Mouse (Mus musculus): Measurements from ENCODE around the gene Prkar1b. TPM values are rescaled to one million over a fixed set of nuclear protein-coding genes. Genes with fewer than 3 reads are reported as not detected.

Prkar1b gene
- polyA plus RNA-seq, 1 experiment = 1.3 TPM

DNA sequence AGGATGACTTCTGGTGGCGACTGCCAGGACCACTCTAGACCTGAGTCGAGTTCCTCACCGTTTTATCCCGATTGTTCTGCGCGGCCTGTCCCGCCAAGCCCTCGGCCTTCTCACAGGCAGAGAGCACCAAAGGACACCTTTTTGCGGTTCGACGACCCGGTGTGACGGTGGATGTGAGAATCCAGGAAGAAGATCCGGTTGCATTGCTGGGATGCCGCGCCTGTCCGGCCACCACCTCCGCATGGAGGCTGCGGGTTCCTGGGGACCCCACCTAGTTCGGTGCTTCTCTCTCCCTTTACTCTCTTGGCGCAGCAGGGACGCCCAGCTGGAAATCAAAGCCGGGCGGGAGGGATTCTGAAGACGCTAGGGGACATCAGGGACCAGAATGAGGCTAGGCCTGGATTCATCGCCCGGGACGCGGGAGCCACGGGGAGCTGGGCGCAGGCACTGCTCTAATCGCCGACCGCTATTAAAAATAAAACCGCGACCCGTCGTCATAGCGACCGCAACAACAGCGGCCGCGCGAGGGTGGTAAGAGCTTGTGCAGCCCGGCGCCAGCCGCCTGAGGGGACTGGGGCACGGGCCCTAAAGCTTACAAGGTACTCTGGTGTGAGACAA is 152.5 kb downstream of the Prkar1b start, which contains the start of gene Pdgfa:
Pdgfa (minus strand) TSS at position 200 of the 618 bp plus-strand sequence.
- H3K4me2 ChIP-seq (ENCODE audit: low read depth) = peak within 1 kb of the TSS; percentile 60
- peaks cover 16% of the 10 kb centered on the region for H3K79me2 ChIP-seq (ENCODE audit: control insufficient read depth, insufficient read depth)
- no peaks in the 10 kb centered on the region for H3K36me3 ChIP-seq (ENCODE audit: control insufficient read depth, insufficient read depth)
- TF ChIP-seq POLR2AphosphoS2 (IDR thresholded peaks at IDR 0.05; ENCODE audit: insufficient read length, low read depth) (peak; percentile 9), CEBPB (IDR thresholded peaks at IDR 0.05; ENCODE audit: insufficient read depth, poor library complexity, severe bottlenecking) (no peak), TCF12 (IDR thresholded peaks at IDR 0.05; ENCODE audit: insufficient read depth, poor library complexity, severe bottlenecking) (no peak), MYOD1 (IDR thresholded peaks at IDR 0.05; ENCODE audit: control insufficient read depth in 1 of 3, insufficient read length in 2 of 3, low read depth in 2 of 3) (no peak), MYOG (IDR thresholded peaks at IDR 0.05; ENCODE audit: control insufficient read depth in 1 of 3, insufficient read depth in 1 of 3, insufficient read length in 2 of 3, low read depth in 2 of 3) (peak in 1 of 3 experiments; percentile 13)
- H3K27me3 ChIP-seq (ENCODE audit: control insufficient read depth, insufficient read depth, insufficient read length) = no peaks in the 10 kb centered on the region
- peak within 1 kb of the TSS; percentile 92 for H3K4me3 ChIP-seq
- no peak within 1 kb of the TSS for H3ac ChIP-seq (ENCODE audit: control insufficient read depth, insufficient read length)

DNA sequence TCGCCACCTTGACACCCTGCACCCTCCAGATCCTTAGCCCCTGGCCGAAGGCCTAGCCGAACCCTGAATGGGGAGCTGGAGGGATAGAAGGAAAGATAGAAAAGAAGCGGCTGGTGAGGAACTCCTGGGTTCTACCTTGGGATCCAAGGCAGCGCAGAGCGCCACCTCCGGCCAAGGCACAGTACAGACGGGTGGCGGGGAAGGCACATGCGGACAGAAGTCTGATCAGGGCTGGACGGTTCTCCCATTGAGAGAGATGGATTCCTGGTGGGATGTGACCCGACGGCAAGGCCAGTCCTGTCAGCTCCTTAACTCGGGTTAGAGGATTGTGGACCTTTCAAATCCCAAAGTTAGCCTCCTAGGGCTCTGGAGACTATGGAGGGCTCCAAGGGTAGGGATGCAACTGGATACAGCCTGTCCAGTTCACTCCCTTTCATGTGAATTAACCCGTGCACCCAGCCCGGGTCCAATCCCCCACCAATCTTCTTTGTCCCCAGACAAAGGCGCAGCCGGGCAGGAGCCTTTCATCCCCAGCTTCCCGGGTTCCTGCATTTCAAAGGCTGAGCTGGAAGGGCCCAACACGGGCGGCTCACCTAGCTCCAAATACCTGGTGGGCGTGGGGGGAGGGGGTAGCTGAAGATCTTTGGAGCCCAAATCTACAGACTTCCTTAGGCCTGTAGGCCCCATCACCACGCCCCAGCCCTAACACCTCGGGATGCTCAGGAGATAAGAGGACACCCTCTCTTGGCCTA is 153.3 kb downstream of the Prkar1b start:
- TF ChIP-seq REST (IDR thresholded peaks at IDR 0.05; ENCODE audit: insufficient read depth, insufficient read length) = no peak
- TF ChIP-seq TCF3 (IDR thresholded peaks at IDR 0.05; ENCODE audit: insufficient read length, low read depth) = no peak
- no peak for TF ChIP-seq E2F4 (IDR thresholded peaks at IDR 0.05; ENCODE audit: insufficient read depth)
- TF ChIP-seq CEBPB (IDR thresholded peaks at IDR 0.05; ENCODE audit: insufficient read depth, poor library complexity, severe bottlenecking) = no peak
- TF ChIP-seq TCF12 (IDR thresholded peaks at IDR 0.05; ENCODE audit: insufficient read depth, poor library complexity, severe bottlenecking) = no peak
- no peak for TF ChIP-seq MYOG (IDR thresholded peaks at IDR 0.05; ENCODE audit: control insufficient read depth in 1 of 3, insufficient read depth in 1 of 3, insufficient read length in 2 of 3, low read depth in 2 of 3)
- no peaks in the 10 kb centered on the region for H3K36me3 ChIP-seq (ENCODE audit: control insufficient read depth, insufficient read depth)
- peaks cover 24% of the 10 kb centered on the region for H3K79me2 ChIP-seq (ENCODE audit: control insufficient read depth, insufficient read depth)
- H3K27me3 ChIP-seq (ENCODE audit: control insufficient read depth, insufficient read depth, insufficient read length) = no peaks in the 10 kb centered on the region
- peak overlapping the region; percentile 92 for H3K4me3 ChIP-seq
- H3ac ChIP-seq (ENCODE audit: control insufficient read depth, insufficient read length) = peak overlapping the region; percentile 94
- H3K4me2 ChIP-seq (ENCODE audit: low read depth) = peak overlapping the region; percentile 60

DNA sequence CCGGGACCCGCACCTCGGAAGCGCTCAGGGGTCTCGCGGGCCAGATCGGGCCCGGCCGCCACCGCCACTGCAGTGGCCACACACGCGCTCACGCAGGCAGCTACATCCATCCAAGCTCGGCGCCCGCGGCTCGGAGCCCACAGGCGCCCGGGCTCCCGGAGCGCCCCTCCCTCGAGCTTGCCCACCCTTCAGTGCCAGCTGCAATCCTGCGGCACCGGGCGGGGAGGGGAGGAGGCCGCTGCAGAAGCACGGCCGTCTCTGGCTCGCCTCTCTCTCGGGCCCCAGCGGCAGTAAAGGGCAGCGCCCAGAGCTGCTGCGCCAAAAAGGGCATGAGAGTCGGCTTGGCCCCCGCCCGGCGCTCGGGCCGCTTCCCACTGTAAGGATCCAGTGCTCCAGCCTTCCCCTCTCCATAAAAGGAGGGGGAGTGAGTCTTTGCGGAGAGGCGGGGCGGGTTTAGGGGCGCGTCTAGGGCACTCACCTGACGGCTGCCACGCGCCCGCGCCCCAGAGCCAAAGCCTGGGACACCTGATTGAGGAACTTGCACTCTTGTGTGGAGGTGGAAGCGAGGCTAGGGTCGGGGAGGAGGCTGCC is 154.0 kb downstream of the Prkar1b start:
- Histone ChIP-seq H3ac (ENCODE audit: control insufficient read depth, insufficient read length) (peak overlapping the region; percentile 94), H3K4me3 (peak overlapping the region; percentile 92), H3K36me3 (ENCODE audit: control insufficient read depth, insufficient read depth) (no peaks in the 10 kb centered on the region), H3K4me2 (ENCODE audit: low read depth) (peak overlapping the region; percentile 60), H3K27me3 (ENCODE audit: control insufficient read depth, insufficient read depth, insufficient read length) (no peaks in the 10 kb centered on the region), H3K79me2 (ENCODE audit: control insufficient read depth, insufficient read depth) (peaks cover 30% of the 10 kb centered on the region)
- TF ChIP-seq MYOD1 (IDR thresholded peaks at IDR 0.05; ENCODE audit: control insufficient read depth in 1 of 3, insufficient read length in 2 of 3, low read depth in 2 of 3) = peak in 2 of 3 experiments; percentile 52 to 79
- TF ChIP-seq TCF3 (IDR thresholded peaks at IDR 0.05; ENCODE audit: insufficient read length, low read depth) = no peak
- peak; percentile 60 for TF ChIP-seq POLR2A (IDR thresholded peaks at IDR 0.05; ENCODE audit: insufficient read length, low read depth)
- TF ChIP-seq USF1 (IDR thresholded peaks at IDR 0.05; ENCODE audit: low read depth) = no peak
- no peak for TF ChIP-seq CEBPB (IDR thresholded peaks at IDR 0.05; ENCODE audit: insufficient read depth, poor library complexity, severe bottlenecking)
- no peak for TF ChIP-seq TCF12 (IDR thresholded peaks at IDR 0.05; ENCODE audit: insufficient read depth, poor library complexity, severe bottlenecking)
- peak; percentile 5 to 72 (median 40) for TF ChIP-seq MYOG (IDR thresholded peaks at IDR 0.05; ENCODE audit: control insufficient read depth in 1 of 3, insufficient read depth in 1 of 3, insufficient read length in 2 of 3, low read depth in 2 of 3)
- TF ChIP-seq MAX (IDR thresholded peaks at IDR 0.05; ENCODE audit: low read depth) = no peak
- TF ChIP-seq POLR2AphosphoS2 (IDR thresholded peaks at IDR 0.05; ENCODE audit: insufficient read length, low read depth) = no peak

DNA sequence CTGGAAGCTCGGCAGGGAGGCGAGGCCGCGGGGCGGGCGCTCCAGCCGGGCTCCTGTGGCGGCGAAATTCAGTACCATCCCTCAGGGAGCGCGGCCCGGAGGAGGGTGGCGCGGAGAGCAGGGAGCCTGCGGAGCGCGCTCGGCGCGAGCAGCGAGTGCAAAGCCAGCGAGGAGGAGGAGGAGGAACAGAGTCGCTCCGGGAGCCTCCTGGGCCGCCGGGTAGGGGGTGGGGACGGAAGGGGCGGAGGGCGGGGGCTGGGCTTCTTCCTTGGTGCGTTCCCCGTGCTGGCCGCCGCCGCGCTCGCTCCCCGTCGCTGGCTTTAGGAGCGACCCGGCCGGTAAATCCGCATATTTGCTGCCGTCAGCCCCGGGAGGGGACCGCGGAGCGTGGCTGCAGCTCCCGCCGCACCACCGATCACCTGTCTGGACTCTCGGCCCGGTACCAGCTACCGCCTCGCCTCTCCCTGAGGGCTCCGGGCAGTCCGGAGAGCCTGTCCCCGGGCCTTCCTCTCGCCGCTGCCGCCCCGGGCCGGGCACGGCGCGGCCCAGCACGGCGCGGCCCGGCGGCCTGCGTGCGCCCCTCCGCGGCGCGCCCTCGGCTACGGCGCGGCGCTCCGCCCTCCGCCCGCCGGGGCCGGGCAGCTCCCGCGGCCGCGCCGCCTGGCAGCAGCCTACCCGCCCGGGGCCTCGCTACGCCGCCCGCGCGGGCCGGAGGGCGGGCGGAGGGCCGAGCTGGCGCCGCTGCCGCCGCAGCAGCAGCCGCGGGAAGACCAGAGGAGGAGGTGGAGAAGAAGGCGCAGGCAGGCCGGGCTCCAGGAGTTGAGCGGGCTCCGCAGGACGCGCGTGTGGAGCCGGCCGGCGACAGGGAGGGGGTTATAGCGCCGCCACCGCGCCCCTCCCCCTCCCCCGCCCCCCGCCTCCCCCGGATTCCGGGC is 154.7 kb downstream of the Prkar1b start:
- peaks cover 38% of the 10 kb centered on the region for H3K79me2 ChIP-seq (ENCODE audit: control insufficient read depth, insufficient read depth)
- TF ChIP-seq CEBPB (IDR thresholded peaks at IDR 0.05; ENCODE audit: insufficient read depth, poor library complexity, severe bottlenecking) = no peak
- no peak for TF ChIP-seq USF1 (IDR thresholded peaks at IDR 0.05; ENCODE audit: low read depth)
- no peak for TF ChIP-seq MAX (IDR thresholded peaks at IDR 0.05; ENCODE audit: low read depth)
- no peak for TF ChIP-seq REST (IDR thresholded peaks at IDR 0.05; ENCODE audit: insufficient read depth, insufficient read length)
- TF ChIP-seq TCF3 (IDR thresholded peaks at IDR 0.05; ENCODE audit: insufficient read length, low read depth) = no peak
- no peak for TF ChIP-seq MYOG (IDR thresholded peaks at IDR 0.05; ENCODE audit: control insufficient read depth in 1 of 3, insufficient read depth in 1 of 3, insufficient read length in 2 of 3, low read depth in 2 of 3)
- TF ChIP-seq E2F4 (IDR thresholded peaks at IDR 0.05; ENCODE audit: insufficient read depth) = no peak
- no peak for TF ChIP-seq SRF (IDR thresholded peaks at IDR 0.05; ENCODE audit: control insufficient read depth, insufficient read length, low read depth)
- peak in 1 of 3 experiments; percentile 1 for TF ChIP-seq MYOD1 (IDR thresholded peaks at IDR 0.05; ENCODE audit: control insufficient read depth in 1 of 3, insufficient read length in 2 of 3, low read depth in 2 of 3)
- no peak for TF ChIP-seq TCF12 (IDR thresholded peaks at IDR 0.05; ENCODE audit: insufficient read depth, poor library complexity, severe bottlenecking)
- peak; percentile 81 for TF ChIP-seq POLR2AphosphoS2 (IDR thresholded peaks at IDR 0.05; ENCODE audit: insufficient read length, low read depth)
- TF ChIP-seq POLR2A (IDR thresholded peaks at IDR 0.05; ENCODE audit: insufficient read length, low read depth) = peak; percentile 68
- no peaks in the 10 kb centered on the region for H3K27me3 ChIP-seq (ENCODE audit: control insufficient read depth, insufficient read depth, insufficient read length)
- H3K4me2 ChIP-seq (ENCODE audit: low read depth) = peak overlapping the region; percentile 86
- peak overlapping the region; percentile 94 for H3ac ChIP-seq (ENCODE audit: control insufficient read depth, insufficient read length)
- H3K4me3 ChIP-seq = peak overlapping the region; percentile 92
- no peaks in the 10 kb centered on the region for H3K36me3 ChIP-seq (ENCODE audit: control insufficient read depth, insufficient read depth)
